Mouse (Mus musculus) MEL (cell line): ENCODE measurements around the gene Slc46a2. TPM values are rescaled to one million over a fixed set of nuclear protein-coding genes. Genes with fewer than 3 reads are reported as not detected.

ENCODE experiments used
- DNase-seq: peaks from one replicate; pipeline ENCODE4 v3.0.0; 2011; ENCODE audit warnings: low read depth, low spot score
- H3K27ac ChIP-seq: 2 replicates; pipeline ENCODE4 v1.5.1; 2012; ENCODE audit warnings: low read depth, mild to moderate bottlenecking, control low read depth, low read length, moderate library complexity; ENCODE audit not compliant: control insufficient read depth
- H3K27me3 ChIP-seq, 2 experiments: fragments of 150-350 bp in 1 of 2; sonication (generic) in 1 of 2; 2 replicates each; pipeline ENCODE4 v1.6.1; 2012; ENCODE audit warnings: low read length in 2 of 2, mild to moderate bottlenecking in 2 of 2, improper control_type of control experiment in 1 of 2, moderate library complexity in 1 of 2; ENCODE audit not compliant: insufficient read depth in 2 of 2, control insufficient read depth in 1 of 2
- H3K36me3 ChIP-seq, 2 experiments: 2 replicates each; pipeline ENCODE4 v1.6.1; 2012 to 2014; ENCODE audit warnings: low read length in 2 of 2, improper control_type of control experiment in 1 of 2, inconsistent platforms in 1 of 2, mild to moderate bottlenecking in 1 of 2; ENCODE audit not compliant: insufficient read depth in 2 of 2, control insufficient read depth in 1 of 2
- H3K4me1 ChIP-seq, 2 experiments: fragments of 150-350 bp in 1 of 2; sonication (generic) in 1 of 2; 2 replicates each; pipeline ENCODE4 v1.6.1; 2012; ENCODE audit warnings: low read length in 2 of 2, improper control_type of control experiment in 1 of 2, mild to moderate bottlenecking in 1 of 2; ENCODE audit not compliant: insufficient read depth in 2 of 2, control insufficient read depth in 1 of 2
- H3K4me3 ChIP-seq, 2 experiments: fragments of 150-350 bp in 1 of 2; sonication (generic) in 1 of 2; 2 replicates each; pipeline ENCODE4 v1.5.1; 2012; ENCODE audit warnings: low read depth in 2 of 2, low read length in 2 of 2, mild to moderate bottlenecking in 2 of 2, moderate library complexity in 2 of 2, control low read depth in 1 of 2, improper control_type of control experiment in 1 of 2; ENCODE audit not compliant: control insufficient read depth in 1 of 2, insufficient read depth in 1 of 2
- H3K79me2 ChIP-seq: 2 replicates; pipeline ENCODE4 v1.6.1; 2012; ENCODE audit warnings: mild to moderate bottlenecking, low read length, moderate library complexity; ENCODE audit not compliant: control insufficient read depth, poor library complexity, insufficient read depth
- H3K9ac ChIP-seq: 2 replicates; pipeline ENCODE4 v1.6.1; 2012; ENCODE audit warnings: low read depth, mild to moderate bottlenecking, control low read depth, low read length, moderate library complexity; ENCODE audit not compliant: control insufficient read depth, poor library complexity, severe bottlenecking
- H3K9me3 ChIP-seq: fragments of 150-350 bp; sonication (generic); replicated peaks from 2 replicates; pipeline ENCODE4 v1.6.1; 2012; ENCODE audit warnings: mild to moderate bottlenecking, low read length, improper control_type of control experiment, moderate library complexity; ENCODE audit not compliant: insufficient read depth
- CHD1 ChIP-seq: IDR thresholded peaks from 2 replicates; pipeline ENCODE4 v1.6.1; 2012; ENCODE audit warnings: low read depth, mild to moderate bottlenecking, inconsistent platforms, low read length, improper control_type of control experiment
- E2F4 ChIP-seq: IDR thresholded peaks from 2 replicates; pipeline ENCODE4 v1.6.1; 2011; ENCODE audit warnings: low read depth, low read length, improper control_type of control experiment, borderline replicate concordance
- ELF1 ChIP-seq: IDR thresholded peaks from 2 replicates; pipeline ENCODE4 v1.6.1; 2014; ENCODE audit warnings: low read depth, mild to moderate bottlenecking, inconsistent platforms, low read length, improper control_type of control experiment, moderate library complexity
- EP300 ChIP-seq, 2 experiments: IDR thresholded peaks; 2 replicates each; pipeline ENCODE4 v1.6.1; 2011; ENCODE audit warnings: improper control_type of control experiment in 2 of 2, low read length in 2 of 2, low read depth in 1 of 2, mild to moderate bottlenecking in 1 of 2
- GABPA ChIP-seq: IDR thresholded peaks from 2 replicates; pipeline ENCODE4 v1.6.1; 2012; ENCODE audit warnings: low read depth, mild to moderate bottlenecking, inconsistent platforms, low read length, improper control_type of control experiment, moderate library complexity
- GATA1 ChIP-seq: IDR thresholded peaks from 2 replicates; pipeline ENCODE4 v1.6.1; 2011; ENCODE audit warnings: low read depth, low read length, improper control_type of control experiment
- HCFC1 ChIP-seq: IDR thresholded peaks from 2 replicates; pipeline ENCODE4 v1.6.1; 2012; ENCODE audit warnings: low read depth, mild to moderate bottlenecking, inconsistent platforms, low read length, improper control_type of control experiment, moderate library complexity
- JUND ChIP-seq: IDR thresholded peaks from 2 replicates; pipeline ENCODE4 v1.6.1; 2011; ENCODE audit warnings: low read depth, mild to moderate bottlenecking, improper control_type of control experiment, low read length
- KAT2A ChIP-seq: conservative IDR thresholded peaks from 2 replicates; pipeline ENCODE4 v1.6.1; 2012; ENCODE audit warnings: low read depth, low read length, improper control_type of control experiment, inconsistent platforms
- MAFK ChIP-seq: IDR thresholded peaks from 2 replicates; pipeline ENCODE4 v1.6.1; 2011; ENCODE audit warnings: low read depth, mild to moderate bottlenecking, low read length, improper control_type of control experiment, borderline replicate concordance
- MAX ChIP-seq: IDR thresholded peaks from 2 replicates; pipeline ENCODE4 v1.6.1; 2011; ENCODE audit warnings: low read length, improper control_type of control experiment
- MAZ ChIP-seq: IDR thresholded peaks from 2 replicates; pipeline ENCODE4 v1.6.1; 2012; ENCODE audit warnings: low read depth, mild to moderate bottlenecking, inconsistent platforms, low read length, improper control_type of control experiment
- MEF2A ChIP-seq: IDR thresholded peaks from 2 replicates; pipeline ENCODE4 v1.6.1; 2014; ENCODE audit warnings: low read depth, mild to moderate bottlenecking, inconsistent platforms, low read length, improper control_type of control experiment; ENCODE audit not compliant: poor library complexity, insufficient replicate concordance, severe bottlenecking; ENCODE audit errors: extremely low read depth
- MXI1 ChIP-seq: IDR thresholded peaks from 2 replicates; pipeline ENCODE4 v1.6.1; 2011; ENCODE audit warnings: mild to moderate bottlenecking, low read depth, low read length, improper control_type of control experiment
- MYC ChIP-seq: IDR thresholded peaks from 2 replicates; pipeline ENCODE4 v1.6.1; 2011; ENCODE audit warnings: low read depth, mild to moderate bottlenecking, low read length, improper control_type of control experiment, moderate library complexity
- NELFE ChIP-seq: IDR thresholded peaks from 2 replicates; pipeline ENCODE4 v1.6.1; 2011; ENCODE audit warnings: low read depth, low read length, improper control_type of control experiment
- NRF1 ChIP-seq: IDR thresholded peaks from 2 replicates; pipeline ENCODE4 v1.6.1; 2014; ENCODE audit warnings: low read depth, mild to moderate bottlenecking, inconsistent platforms, low read length, improper control_type of control experiment, moderate library complexity; ENCODE audit not compliant: poor library complexity, insufficient read depth, severe bottlenecking
- POLR2AphosphoS2 ChIP-seq: IDR thresholded peaks from 2 replicates; pipeline ENCODE4 v1.6.1; 2011; ENCODE audit warnings: low read length, improper control_type of control experiment
- POLR2AphosphoS5 ChIP-seq: IDR thresholded peaks from 2 replicates; pipeline ENCODE4 v1.6.1; 2012; ENCODE audit warnings: low read depth, borderline replicate concordance, mild to moderate bottlenecking, inconsistent platforms, low read length, moderate library complexity, mixed read lengths
- RCOR1 ChIP-seq: IDR thresholded peaks from 2 replicates; pipeline ENCODE4 v1.6.1; 2012; ENCODE audit warnings: low read depth, mild to moderate bottlenecking, inconsistent platforms, low read length, improper control_type of control experiment
- SMC3 ChIP-seq: IDR thresholded peaks from 2 replicates; pipeline ENCODE4 v1.6.1; 2011; ENCODE audit warnings: low read depth, low read length, improper control_type of control experiment
- TAL1 ChIP-seq: IDR thresholded peaks from 2 replicates; pipeline ENCODE4 v1.6.1; 2012; ENCODE audit warnings: mild to moderate bottlenecking, inconsistent platforms, low read length, moderate library complexity, mixed read lengths
- TCF12 ChIP-seq: IDR thresholded peaks from 2 replicates; pipeline ENCODE4 v1.6.1; 2014; ENCODE audit warnings: low read depth, mild to moderate bottlenecking, inconsistent platforms, low read length, improper control_type of control experiment, moderate library complexity
- USF1 ChIP-seq: IDR thresholded peaks from 2 replicates; pipeline ENCODE4 v1.6.1; 2014; ENCODE audit warnings: low read depth, mild to moderate bottlenecking, inconsistent platforms, low read length, improper control_type of control experiment, moderate library complexity
- USF2 ChIP-seq, 2 experiments: IDR thresholded peaks; 2 replicates each; pipeline ENCODE4 v1.6.1; 2011 to 2012; ENCODE audit warnings: improper control_type of control experiment in 2 of 2, low read length in 2 of 2, borderline replicate concordance in 1 of 2, inconsistent platforms in 1 of 2, low read depth in 1 of 2, mild to moderate bottlenecking in 1 of 2; ENCODE audit not compliant: insufficient read depth in 1 of 2
- ZC3H11A ChIP-seq: IDR thresholded peaks from 2 replicates; pipeline ENCODE4 v1.6.1; 2012; ENCODE audit warnings: low read depth, mild to moderate bottlenecking, inconsistent platforms, low read length, improper control_type of control experiment
- ZKSCAN1 ChIP-seq: IDR thresholded peaks from 2 replicates; pipeline ENCODE4 v1.6.1; 2012; ENCODE audit warnings: low read depth, mild to moderate bottlenecking, inconsistent platforms, low read length, improper control_type of control experiment, moderate library complexity
- ZMIZ1 ChIP-seq: IDR thresholded peaks from 2 replicates; pipeline ENCODE4 v1.6.1; 2012; ENCODE audit warnings: low read depth, mild to moderate bottlenecking, inconsistent platforms, low read length, improper control_type of control experiment, moderate library complexity
- ZNF384 ChIP-seq: IDR thresholded peaks from 2 replicates; pipeline ENCODE4 v1.6.1; 2012; ENCODE audit warnings: low read depth, mild to moderate bottlenecking, inconsistent platforms, low read length, improper control_type of control experiment
- polyA plus RNA-seq, 2 experiments: library from polyadenylated mRNA; stranded (reverse) in 1 of 2; unstranded in 1 of 2; fragments of >175 nt in 1 of 2; fragments of >200 nt in 1 of 2; gene quantifications; 2 replicates each; pipeline versions ENCODE4 v1.2.1 to v1.2.4; 2012; ENCODE audit warnings: low replicate concordance in 2 of 2, low read depth in 1 of 2; ENCODE audit not compliant: insufficient read length in 2 of 2, insufficient read depth in 1 of 2, missing spikeins in 1 of 2
- total RNA-seq: library from RNA; depleted of rRNA; stranded (reverse); fragments of 300-350 nt; gene quantifications from 2 replicates; pipeline ENCODE4 v1.2.3, GENCODE M21; 2012

Slc46a2 gene
- total and polyA plus RNA-seq, 3 experiments = not detected

DNA sequence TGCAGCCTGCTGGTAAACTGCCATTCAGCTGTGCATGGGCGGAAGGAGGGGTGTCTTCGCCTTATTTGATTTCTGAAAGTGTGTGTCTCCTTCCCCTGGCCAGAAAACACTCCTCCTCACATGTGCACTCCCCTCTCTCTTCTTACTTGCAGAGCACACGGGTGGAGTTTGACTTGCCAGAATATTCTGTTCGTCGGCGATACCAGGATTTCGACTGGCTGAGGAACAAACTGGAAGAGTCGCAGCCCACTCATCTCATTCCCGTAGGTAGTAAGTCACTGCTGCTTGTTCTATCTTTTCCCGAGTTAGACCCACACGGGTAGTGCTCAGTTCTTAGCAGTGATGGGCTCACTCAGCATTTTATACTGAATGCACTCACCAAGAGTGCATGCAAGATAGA lies 46.8 kb downstream of the Slc46a2 start:
- Histone ChIP-seq H3K27ac (no peak overlapping the region), H3K4me3 (no peak overlapping the region), H3K27me3 (no peaks in the 10 kb centered on the region), H3K79me2 (no peaks in the 10 kb centered on the region), H3K36me3 (peaks cover 0 to 38% of the 10 kb centered on the region in 2 experiments; a peak in 2 of 4 replicates), H3K4me1 (peaks cover 16 to 30% of the 10 kb centered on the region in 2 experiments), H3K9ac (no peak overlapping the region), H3K9me3 (no peaks in the 10 kb centered on the region)
- TF ChIP-seq NELFE (no peak), MAZ (no peak), RCOR1 (no peak), ZKSCAN1 (no peak), ZMIZ1 (no peak), GABPA (no peak), ZNF384 (no peak), TCF12 (no peak), E2F4 (no peak), NRF1 (no peak), CHD1 (no peak), ELF1 (no peak), KAT2A (no peak), POLR2AphosphoS5 (no peak), MEF2A (no peak), JUND (no peak), POLR2AphosphoS2 (no peak), MXI1 (no peak)
- no peak for DNase-seq

GRCm38 (mm10) chr4:59863869-59864268 lies 51.0 kb downstream of the Slc46a2 start:
- Histone ChIP-seq H3K9ac (peak overlapping the region; percentile 28), H3K4me3 (peak overlapping the region in 1 of 2 experiments; percentile 21; a peak in 1 of 4 replicates), H3K4me1 (peaks cover 2 to 15% of the 10 kb centered on the region in 2 experiments; a peak in 2 of 4 replicates), H3K79me2 (no peaks in the 10 kb centered on the region), H3K27me3 (no peaks in the 10 kb centered on the region), H3K27ac (peak overlapping the region; percentile 83), H3K9me3 (no peaks in the 10 kb centered on the region), H3K36me3 (peaks cover 0 to 14% of the 10 kb centered on the region in 2 experiments; a peak in 2 of 4 replicates)
- peak; percentile 95 for DNase-seq
- TF ChIP-seq ZC3H11A (no peak), MAX (peak; percentile 75; the same call in 1 of the 2 replicates), TAL1 (peak; percentile 99), KAT2A (no peak), GATA1 (peak; percentile 95), USF2 (IDR thresholded peaks at IDR 0.05; ENCODE audit: borderline replicate concordance in 1 of 2, insufficient read depth in 1 of 2, low read depth in 1 of 2, low read length in 2 of 2) (0 out of 4 replicates have a peak, but pooled peaks of 1 of the 2 experiments have one; percentile 45), SMC3 (no peak), MAFK (no peak; the same call in 1 of the 2 replicates), E2F4 (peak; percentile 94), ZNF384 (no peak), MYC (peak; percentile 86), HCFC1 (0 out of 2 replicates have a peak, but pooled peaks have one; percentile 48), USF1 (peak; percentile 92), ZMIZ1 (no peak), CHD1 (no peak), EP300 (IDR thresholded peaks at IDR 0.05; ENCODE audit: low read depth in 1 of 2, low read length in 2 of 2) (peak; percentile 94), GABPA (no peak), RCOR1 (peak; percentile 86), ELF1 (peak; percentile 52; the same call in 1 of the 2 replicates), JUND (no peak), NRF1 (no peak)
